Mouse (Mus musculus): ENCODE measurements at regions not wholly inside any gene's neighbourhood (a gene's known extent, or its start where the extent isn't known, plus 50 kb on each side); places are given as distances from the start of the nearest gene placed in this dataset.

DNA sequence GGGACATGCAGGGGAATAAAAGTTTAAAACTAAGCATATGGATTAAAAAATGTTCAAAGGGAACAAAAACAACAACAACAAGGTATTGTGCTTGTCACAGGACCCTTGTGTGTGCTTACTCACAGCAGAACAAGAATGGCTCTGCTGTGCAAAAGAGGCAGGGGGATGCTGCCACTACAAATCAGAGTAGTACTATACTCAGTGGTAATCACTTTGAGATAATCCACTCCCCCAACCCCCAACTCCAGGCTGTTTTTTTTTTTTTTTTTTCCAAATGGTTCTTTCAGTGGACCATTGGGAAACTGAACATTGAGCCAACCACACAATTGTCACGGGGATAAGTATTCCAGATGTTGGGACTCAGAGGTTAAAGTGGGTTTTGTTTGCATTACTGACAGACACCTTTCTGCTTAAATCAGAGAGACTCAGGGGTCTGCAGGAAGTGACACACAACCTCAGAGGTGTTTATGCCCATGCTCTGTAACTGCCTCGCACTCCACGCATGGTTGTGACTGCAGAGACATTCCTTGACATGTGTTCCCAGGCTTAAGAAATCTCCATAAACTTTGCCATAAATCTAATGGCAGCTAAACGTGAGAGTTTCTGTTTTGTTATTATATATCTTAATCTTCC is 461.7 kb upstream of the Cited2 start:
- intact Hi-C loops (cut with DNase I) = no loop called here
- Histone ChIP-seq H3K27ac (no peak overlapping the region), H3K4me3 (no peak overlapping the region)
- TF ChIP-seq CTCF (IDR thresholded peaks at IDR 0.05) = no peak
- DNase-seq = no peak

DNA sequence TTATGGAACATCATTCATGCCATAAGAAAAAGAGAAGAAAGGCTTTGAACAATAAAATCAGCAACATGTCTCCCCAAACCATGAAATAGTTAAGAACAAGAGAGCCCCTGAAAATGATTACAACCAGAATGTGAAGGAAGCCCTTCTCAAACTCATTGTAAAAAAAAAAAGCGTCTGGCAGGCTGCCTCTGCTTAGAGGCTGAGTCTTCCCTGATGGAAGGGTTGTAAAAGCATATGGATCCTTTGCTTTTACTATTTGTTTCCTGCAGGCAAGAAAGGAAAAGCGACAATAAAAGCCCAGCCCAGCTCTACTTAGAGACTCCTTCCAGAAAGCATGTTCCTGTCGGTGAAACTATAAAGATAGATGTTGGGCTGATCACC is 461.2 kb upstream of the Cited2 start:
- Histone ChIP-seq H3K4me3 (no peak overlapping the region), H3K27ac (no peak overlapping the region)
- no peak for TF ChIP-seq CTCF (IDR thresholded peaks at IDR 0.05)
- DNase-seq = no peak
- intact Hi-C loops (cut with DNase I) = no loop called here

DNA sequence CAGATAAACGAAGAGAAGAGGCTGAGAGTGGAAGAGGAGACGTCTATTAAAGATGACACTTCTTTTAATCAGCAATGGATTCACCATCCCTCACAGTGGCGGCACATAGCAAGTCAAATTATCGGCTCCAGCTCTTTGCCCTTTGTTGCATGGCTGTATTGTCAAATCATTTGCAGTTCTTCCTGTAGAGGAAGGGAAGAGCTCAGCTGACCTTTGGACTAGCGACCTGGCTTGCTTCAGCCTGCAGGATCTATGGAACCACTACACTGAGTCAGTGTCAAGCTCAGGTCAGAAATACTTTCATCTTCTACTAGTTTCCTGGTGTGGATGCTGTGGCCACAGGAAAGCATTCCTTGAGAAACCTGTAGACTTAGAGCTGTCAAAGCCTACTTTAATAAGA is 450.4 kb upstream of the Cited2 start:
- intact Hi-C loops (cut with DNase I) = no loop called here
- no peak for TF ChIP-seq CTCF (IDR thresholded peaks at IDR 0.05)
- Histone ChIP-seq H3K4me3 (no peak overlapping the region), H3K27ac (no peak overlapping the region)
- DNase-seq = no peak

DNA sequence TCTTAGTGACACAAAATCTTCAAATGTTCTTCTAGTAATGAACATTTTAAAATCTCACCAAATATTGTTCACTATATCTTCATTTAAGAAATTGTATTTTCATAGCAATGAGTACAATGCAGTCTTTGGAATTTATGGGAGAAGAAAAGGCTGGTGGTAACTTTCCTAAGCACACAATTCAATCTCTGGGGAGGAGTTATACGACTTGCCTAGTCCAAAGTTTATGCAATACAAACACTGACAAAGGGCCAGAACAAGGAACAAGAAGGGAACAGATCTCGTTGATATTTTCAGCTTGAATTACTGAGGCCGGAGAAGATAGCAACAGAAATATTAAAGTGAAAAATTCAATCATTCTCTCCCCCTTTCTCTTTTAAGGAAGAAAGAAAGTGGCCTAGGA is 449.2 kb upstream of the Cited2 start:
- DNase-seq = no peak
- H3K4me3 ChIP-seq = no peak overlapping the region
- intact Hi-C loops (cut with DNase I) = no loop called here

DNA sequence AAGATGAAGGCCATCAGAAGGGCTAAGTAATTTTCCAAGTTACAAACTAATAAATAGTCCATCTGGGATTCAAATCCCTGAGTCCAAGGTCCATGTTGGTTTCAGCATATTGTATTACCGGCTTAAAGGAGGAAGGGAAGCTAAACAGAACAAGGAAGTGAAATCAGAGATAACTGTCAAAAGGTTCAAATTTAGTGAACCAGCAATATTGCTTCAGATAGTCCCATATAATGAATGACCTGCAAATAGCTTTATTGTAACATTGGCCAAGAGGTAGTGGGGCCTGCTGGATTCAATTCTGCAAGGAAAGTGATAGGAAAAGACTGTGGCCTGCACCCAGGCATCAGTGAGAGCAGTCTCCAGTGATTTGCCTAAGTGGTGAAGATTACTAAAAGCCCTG is 447.8 kb upstream of the Cited2 start:
- Histone ChIP-seq H3K27ac (no peak overlapping the region), H3K4me3 (no peak overlapping the region)
- intact Hi-C loops (cut with DNase I) = no loop called here
- no peak for DNase-seq
- no peak for TF ChIP-seq CTCF (IDR thresholded peaks at IDR 0.05)

More for the DNA sequence above, 449.2 kb upstream of the Cited2 start:
- no peak for TF ChIP-seq CTCF (IDR thresholded peaks at IDR 0.05)
- no peak overlapping the region for H3K27ac ChIP-seq

DNA sequence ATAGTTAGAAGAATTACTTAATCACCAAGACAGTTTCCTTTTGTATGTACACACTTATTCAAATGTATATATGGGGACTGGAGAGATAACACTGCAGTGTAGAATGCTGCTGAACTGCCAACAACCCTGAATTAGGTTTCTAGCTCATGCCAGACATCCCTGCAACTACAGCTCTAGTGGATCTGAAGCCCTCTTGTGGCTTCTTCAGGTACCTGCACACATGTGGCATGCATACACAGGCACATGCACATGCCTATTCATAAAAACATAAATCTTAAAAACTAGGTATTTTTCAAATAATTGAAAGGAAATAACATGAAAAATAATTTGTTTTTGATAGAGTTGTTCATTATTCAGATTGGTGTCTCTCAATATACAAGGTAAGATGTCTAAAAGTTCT is 445.1 kb upstream of the Cited2 start:
- Histone ChIP-seq H3K4me3 (no peak overlapping the region), H3K27ac (no peak overlapping the region)
- intact Hi-C loops (cut with DNase I) = no loop called here
- DNase-seq = no peak
- no peak for TF ChIP-seq CTCF (IDR thresholded peaks at IDR 0.05)

DNA sequence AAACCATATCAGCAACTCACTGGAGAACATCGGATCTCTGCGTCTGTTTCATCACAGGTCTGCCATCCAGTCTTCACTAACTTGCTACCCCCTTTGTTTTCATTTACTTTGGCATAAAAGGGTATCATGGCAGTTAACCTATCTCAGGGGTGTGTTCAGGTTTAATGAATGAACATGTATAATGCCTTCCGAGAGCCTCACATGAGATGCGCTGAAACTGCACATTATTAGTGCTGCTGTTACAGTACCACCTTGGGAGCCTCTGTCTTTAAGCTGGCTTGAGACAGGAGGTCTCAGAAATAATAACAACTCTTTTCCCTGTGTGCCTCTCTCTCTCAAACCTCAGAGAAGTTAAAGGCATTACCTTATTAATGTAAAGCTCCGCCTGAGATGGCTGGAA is 438.2 kb upstream of the Cited2 start:
- Histone ChIP-seq H3K27ac (no peak overlapping the region), H3K4me3 (no peak overlapping the region)
- no peak for TF ChIP-seq CTCF (IDR thresholded peaks at IDR 0.05)
- intact Hi-C loops (cut with DNase I) = no loop called here
- no peak for DNase-seq

DNA sequence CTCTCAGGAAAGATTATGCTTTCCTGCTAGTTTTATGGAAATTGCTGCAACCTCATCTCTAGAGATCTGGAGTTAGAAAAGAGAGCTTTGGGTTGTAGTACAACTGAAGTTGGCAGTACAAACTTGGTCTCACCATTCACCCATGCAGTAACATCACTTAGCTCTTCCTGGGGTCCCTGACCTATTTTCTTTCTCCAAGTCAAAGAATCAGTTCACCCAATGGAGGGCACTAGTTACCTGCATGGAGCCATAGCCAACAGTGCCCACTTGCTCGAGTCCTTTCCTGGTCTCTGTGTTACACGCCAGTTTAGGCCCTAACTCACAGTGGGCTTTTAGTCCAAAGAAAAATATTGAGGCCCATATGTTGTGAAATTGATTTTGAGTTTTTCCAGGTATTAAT is 435.9 kb upstream of the Cited2 start:
- Histone ChIP-seq H3K4me3 (no peak overlapping the region), H3K27ac (no peak overlapping the region)
- DNase-seq = no peak
- TF ChIP-seq CTCF (IDR thresholded peaks at IDR 0.05) = no peak
- intact Hi-C loops (cut with DNase I) = no loop called here

DNA sequence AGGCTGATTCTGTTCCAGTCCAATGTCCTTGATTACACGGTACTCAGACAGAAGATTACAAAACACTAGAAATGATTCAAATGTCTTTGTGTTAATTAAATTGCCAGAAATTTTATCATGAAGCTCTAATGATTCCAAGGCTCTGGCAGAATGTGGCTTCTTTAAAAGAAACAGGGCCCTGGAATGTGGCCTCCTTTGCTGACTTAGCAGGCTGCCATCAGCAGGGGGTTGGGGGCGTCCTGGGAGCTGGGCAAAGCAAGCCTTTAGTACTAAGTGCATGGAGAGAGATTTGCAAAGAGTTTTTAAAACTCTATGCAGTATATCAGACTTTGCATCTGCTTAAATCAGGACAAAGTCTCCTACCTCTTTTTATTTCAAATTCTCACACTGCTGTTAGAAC is 434.8 kb upstream of the Cited2 start:
- intact Hi-C loops (cut with DNase I) = no loop called here
- H3K4me3 ChIP-seq = no peak overlapping the region
- no peak for DNase-seq
- TF ChIP-seq CTCF (IDR thresholded peaks at IDR 0.05) = no peak
- no peak overlapping the region for H3K27ac ChIP-seq

DNA sequence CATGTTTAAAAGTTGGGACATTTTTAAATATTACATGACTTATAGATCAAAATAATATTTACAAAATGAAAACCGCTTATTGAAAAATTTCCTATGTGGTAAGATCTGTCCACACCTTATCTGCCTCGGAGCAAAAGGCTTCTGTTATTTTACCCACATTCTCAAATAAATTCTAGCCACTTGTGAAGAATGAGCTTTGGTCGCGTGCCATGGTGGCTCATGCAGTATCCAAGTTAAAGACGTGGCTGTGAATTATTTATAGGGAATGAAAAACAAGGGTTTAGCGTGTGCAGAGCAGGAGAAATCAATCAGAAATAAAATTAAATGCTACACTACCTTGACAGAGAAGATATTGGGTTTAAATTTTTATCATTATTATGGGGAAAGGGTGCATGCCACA is 430.7 kb upstream of the Cited2 start:
- no peak for TF ChIP-seq CTCF (IDR thresholded peaks at IDR 0.05)
- no peak for DNase-seq
- Histone ChIP-seq H3K27ac (no peak overlapping the region), H3K4me3 (no peak overlapping the region)
- intact Hi-C loops (cut with DNase I) = no loop called here

DNA sequence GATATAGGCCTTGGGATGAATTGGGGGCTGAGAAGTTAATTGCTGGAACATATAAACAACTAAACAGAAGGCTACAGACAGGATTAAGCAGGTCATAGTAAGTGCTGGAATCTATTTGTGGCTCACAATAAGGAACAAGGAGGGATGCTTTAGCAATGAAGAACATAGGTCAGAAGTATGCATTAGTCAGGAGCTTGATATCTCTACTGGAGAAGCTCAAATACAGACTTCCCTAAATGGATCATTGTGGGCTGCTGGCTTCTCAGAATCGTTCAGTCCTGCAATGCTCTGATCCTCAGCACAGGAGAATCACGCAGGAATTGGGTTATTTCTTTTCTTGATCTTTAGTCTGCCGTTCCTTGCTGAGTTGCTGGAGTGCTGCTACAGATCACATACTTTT is 428.6 kb upstream of the Cited2 start:
- intact Hi-C loops (cut with DNase I) = no loop called here
- DNase-seq = no peak
- no peak overlapping the region for H3K27ac ChIP-seq

DNA sequence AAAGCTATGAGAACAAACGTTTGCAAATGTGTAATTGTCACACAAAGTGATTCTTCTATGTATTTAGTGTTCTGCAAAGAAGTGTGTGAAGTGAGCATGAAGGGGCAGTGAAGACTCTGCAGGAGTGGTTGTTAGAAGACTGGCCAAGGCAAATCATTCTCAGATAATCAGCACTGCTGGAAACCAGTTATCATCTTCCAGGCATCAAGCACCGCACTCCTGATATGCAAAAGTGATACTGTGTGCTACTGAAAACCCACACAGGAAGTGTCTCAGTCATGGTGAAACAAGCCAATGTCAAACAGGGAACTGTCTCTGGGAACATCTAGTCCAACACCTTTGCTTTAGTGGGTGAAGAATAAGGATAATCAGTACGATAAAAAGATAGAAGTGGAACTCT is 427.9 kb upstream of the Cited2 start:
- no peak overlapping the region for H3K4me3 ChIP-seq
- no peak overlapping the region for H3K27ac ChIP-seq
- no peak for TF ChIP-seq CTCF (IDR thresholded peaks at IDR 0.05)
- intact Hi-C loops (cut with DNase I) = loop anchor here (5.0 kb wide), 1 partner anchor 427 kb away; the partner anchor contains the start of gene Cited2
- no peak for DNase-seq

More for the DNA sequence above, 428.6 kb upstream of the Cited2 start:
- TF ChIP-seq CTCF (IDR thresholded peaks at IDR 0.05) = no peak
- no peak overlapping the region for H3K4me3 ChIP-seq

DNA sequence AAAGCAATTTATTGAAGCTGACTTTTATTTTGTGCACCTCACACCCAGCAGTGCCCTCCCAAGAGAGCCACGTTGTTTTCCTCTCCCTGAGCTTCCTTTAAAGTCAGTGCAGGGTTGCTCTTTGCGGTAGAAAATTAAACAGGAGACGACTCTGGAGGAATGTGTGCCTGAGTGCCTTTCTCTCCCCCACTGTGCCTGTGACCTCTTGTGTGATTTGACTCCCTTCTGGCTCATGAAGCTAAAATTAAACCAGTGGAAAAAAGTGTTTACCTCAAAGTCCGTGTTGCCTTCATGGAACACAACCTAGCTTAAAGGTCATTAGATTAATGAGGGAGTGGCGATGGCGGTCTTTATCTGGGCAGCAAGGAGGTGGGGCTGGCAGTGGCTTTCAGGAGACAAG is 423.4 kb upstream of the Cited2 start:
- H3K4me3 ChIP-seq = peak overlapping the region; percentile 16; the same call in 1 of the 2 replicates
- H3K27ac ChIP-seq = peak overlapping the region; percentile 79
- peak; percentile 18 for DNase-seq
- no peak for TF ChIP-seq CTCF (IDR thresholded peaks at IDR 0.05)
- intact Hi-C loops (cut with DNase I) = loop anchor here (5.0 kb wide), 1 partner anchor 423 kb away; the partner anchor contains the start of gene Cited2

DNA sequence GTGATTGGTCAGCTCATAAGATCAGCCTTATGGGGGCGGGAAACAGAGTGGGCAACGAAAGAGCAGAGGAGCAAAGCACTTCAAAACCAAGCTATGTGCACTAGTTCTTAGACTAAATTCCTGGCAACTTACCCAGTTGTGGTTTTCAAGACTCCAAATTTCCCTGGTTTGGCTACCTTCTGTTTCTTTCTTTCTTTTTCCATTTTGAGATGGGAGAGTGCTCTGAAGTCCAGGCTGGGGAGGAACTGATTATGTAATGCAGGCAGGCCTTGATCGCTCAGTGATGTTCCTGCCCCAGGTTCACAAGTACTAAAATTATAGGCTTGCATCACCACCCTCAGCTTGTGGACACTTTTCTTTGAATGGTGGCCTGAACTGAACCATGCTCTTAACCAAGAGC is 396.3 kb upstream of the Cited2 start:
- intact Hi-C loops (cut with DNase I) = no loop called here
- no peak overlapping the region for H3K4me3 ChIP-seq
- H3K27ac ChIP-seq = no peak overlapping the region
- DNase-seq = no peak
- no peak for TF ChIP-seq CTCF (IDR thresholded peaks at IDR 0.05)

Data from gastrocnemius, adult 2 months (tissue).